Comparison of ENCODE assay signal across 24 mouse cellular contexts in the genomic region with DNA sequence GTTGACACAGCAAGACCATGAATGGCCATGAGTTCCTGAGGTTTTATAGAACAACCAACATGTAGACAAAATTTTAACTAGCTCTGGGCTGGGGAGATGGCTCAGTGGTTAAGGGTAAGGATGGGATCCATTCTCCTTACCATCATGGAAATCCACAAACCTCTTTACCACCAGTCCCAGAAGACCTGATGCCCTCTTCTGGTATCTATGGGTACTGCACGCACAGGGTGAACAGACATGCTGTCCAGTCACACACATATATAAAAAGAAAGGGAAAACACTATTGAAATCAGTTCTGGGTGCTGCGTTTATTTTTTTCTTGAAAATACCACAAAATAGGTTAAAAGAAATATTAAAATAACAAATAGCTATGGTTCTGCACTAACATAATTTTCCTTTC.
DNase-seq lines count a peak whose midpoint lies in the region; ATAC-seq and TF ChIP-seq lines count a peak whose summit lies in the region.
"Had no signal": no experiment of that assay in that cellular context is flagged by ENCODE, and none has a peak within 500 bp of the region (broad histone marks: within the 10 kb centered on the region; RNA-seq: fewer than 3 reads in every experiment).

No protein-coding gene starts in this region.

- H3K27ac ChIP-seq in layer of hippocampus, adult 2 months = no peak overlapping the region
- no peak overlapping the region for H3K27ac ChIP-seq in forebrain, embryonic 14.5 days (ENCODE audit: low read depth, low read length)
- H3K27ac ChIP-seq: embryonic facial prominence, embryonic 15.5 days; heart, embryonic 13.5 days; liver, embryonic 12.5 days; midbrain, embryonic 10.5 days; neural tube, embryonic 13.5 days; stomach, embryonic 15.5 days had no signal

- peak; percentile 56 for TF ChIP-seq CTCF in layer of hippocampus, adult 2 months (conservative IDR thresholded peaks at IDR 0.05)

- H3K4me1 ChIP-seq in forebrain, embryonic 14.5 days (ENCODE audit: control insufficient read depth, insufficient read depth, low read length) = no peaks in the 10 kb centered on the region
- H3K4me1 ChIP-seq: embryonic facial prominence, embryonic 15.5 days; liver, embryonic 12.5 days; stomach, embryonic 15.5 days had no signal

- no peak overlapping the region for H3K4me3 ChIP-seq in layer of hippocampus, adult 2 months
- no peak overlapping the region for H3K4me3 ChIP-seq in forebrain, embryonic 14.5 days (ENCODE audit: low read depth, low read length)
- H3K4me3 ChIP-seq: embryonic facial prominence, embryonic 15.5 days; heart, embryonic 13.5 days; liver, embryonic 12.5 days; midbrain, embryonic 10.5 days; neural tube, embryonic 13.5 days; stomach, embryonic 15.5 days had no signal

- 96% methylated on average over 2 of the region's 2 CpGs for WGBS in forebrain, embryonic 14.5 days

- DNase-seq in adrenal gland, postnatal 14 days = peak; percentile 15
- DNase-seq in adrenal gland, postnatal 36 days = no peak
- DNase-seq in layer of hippocampus, adult 2 months (ENCODE audit: low spot score in 2 of 2) = no peak
- no peak for DNase-seq in layer of hippocampus, postnatal 10 days (ENCODE audit: low spot score in 2 of 2)
- DNase-seq in 3T3-L1 (ENCODE audit: low read depth, low spot score) (peak; percentile 33), R1 (ENCODE audit: low read depth, low spot score) (peak; percentile 62)
- no peak for DNase-seq in forebrain, embryonic 14.5 days (ENCODE audit: low spot score)
- no peak for DNase-seq in adrenal gland, postnatal 4 days (ENCODE audit: low spot score in 2 of 2)
- DNase-seq: adrenal gland, adult 2 months; cerebellum, adult 9-11 months; heart, postnatal 36 days; kidney, adult 8-10 months; layer of hippocampus, postnatal 36 days; left cerebral cortex, postnatal 4 days; lung, postnatal 36 days; right cerebral cortex, postnatal 14 days had no signal

- no peak overlapping the region for H3K4me2 ChIP-seq in forebrain, embryonic 14.5 days (ENCODE audit: low read length)
- H3K4me2 ChIP-seq: embryonic facial prominence, embryonic 15.5 days; heart, embryonic 13.5 days; liver, embryonic 12.5 days; neural tube, embryonic 13.5 days; stomach, embryonic 15.5 days had no signal

- no peaks in the 10 kb centered on the region for H3K27me3 ChIP-seq in forebrain, embryonic 14.5 days (replicated peaks; ENCODE audit: control insufficient read depth, insufficient read depth, low read length)
- H3K27me3 ChIP-seq: CH12.LX; embryonic facial prominence, embryonic 15.5 days; heart, embryonic 13.5 days; liver, embryonic 12.5 days; neural tube, embryonic 13.5 days; stomach, embryonic 15.5 days had no signal

- H3K36me3 ChIP-seq in forebrain, embryonic 14.5 days (ENCODE audit: control insufficient read depth, insufficient read depth, low read length) = no peaks in the 10 kb centered on the region
- H3K36me3 ChIP-seq: liver, embryonic 12.5 days; midbrain, embryonic 10.5 days; neural tube, embryonic 13.5 days; stomach, embryonic 15.5 days had no signal

- ATAC-seq in forebrain, embryonic 14.5 days = no peak
- ATAC-seq: hindbrain, embryonic 16.5 days; liver, embryonic 12.5 days had no signal

- H3K9me3 ChIP-seq in forebrain, embryonic 14.5 days (replicated peaks; ENCODE audit: control insufficient read depth, low read length) = no peaks in the 10 kb centered on the region; the same call in 1 of the 2 replicates
- H3K9me3 ChIP-seq: embryonic facial prominence, embryonic 15.5 days; liver, embryonic 12.5 days; neural tube, embryonic 13.5 days; stomach, embryonic 15.5 days had no signal

- H3K9ac ChIP-seq in forebrain, embryonic 14.5 days (ENCODE audit: low read length) = no peak overlapping the region
- H3K9ac ChIP-seq: embryonic facial prominence, embryonic 15.5 days; heart, embryonic 13.5 days; liver, embryonic 12.5 days; neural tube, embryonic 13.5 days; stomach, embryonic 15.5 days had no signal

Comparison
In these comparisons a context has a peak if more than half of its experiments do, and no peak if none do; other contexts are left out.
1. DNase-seq: peak in adrenal gland, postnatal 14 days (single experiment), 3T3-L1 (single experiment) and R1 (single experiment); none in adrenal gland, postnatal 36 days (0 of 2), layer of hippocampus, adult 2 months (0 of 2), layer of hippocampus, postnatal 10 days (0 of 2), forebrain, embryonic 14.5 days (single experiment) and adrenal gland, postnatal 4 days (0 of 2).